22 mouse cellular contexts compared by ENCODE assay signal in the genomic region with DNA sequence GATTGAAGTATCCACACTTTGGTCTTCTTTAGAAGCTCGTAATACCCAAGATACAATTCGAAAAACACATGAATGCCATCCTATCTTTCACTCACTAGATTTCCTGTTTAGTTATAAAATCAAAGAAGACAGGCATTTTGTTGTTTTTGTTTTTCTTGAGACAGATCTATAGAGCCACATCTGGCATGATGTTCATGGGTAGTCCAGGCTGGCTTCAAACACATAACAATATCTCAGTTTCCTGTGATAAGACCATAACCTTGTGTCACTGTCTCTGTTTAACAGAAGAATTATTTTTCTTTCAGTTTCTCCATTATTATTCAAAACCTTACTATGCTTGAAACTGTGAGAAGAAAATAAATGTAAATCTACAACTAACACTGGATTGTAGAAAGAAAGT.
"Had no signal": no experiment of that assay in that cellular context is flagged by ENCODE, and none has a peak within 500 bp of the region (broad histone marks: within the 10 kb centered on the region; RNA-seq: fewer than 3 reads in every experiment).

No protein-coding gene starts in this region.

- H3K27ac ChIP-seq: gastrocnemius, adult 2 months; heart, adult 2 months; hindbrain, embryonic 13.5 days; hindbrain, embryonic 15.5 days; hindbrain, postnatal 0 days; layer of hippocampus, adult 2 months; left cerebral cortex, adult 2 months; limb, embryonic 10.5 days; limb, embryonic 12.5 days; liver, embryonic 13.5 days had no signal

- H3K4me1 ChIP-seq: hindbrain, embryonic 13.5 days; hindbrain, embryonic 15.5 days; limb, embryonic 10.5 days; limb, embryonic 12.5 days; liver, embryonic 13.5 days had no signal

- H3K36me3 ChIP-seq: heart, embryonic 12.5 days; hindbrain, embryonic 13.5 days; hindbrain, embryonic 15.5 days; limb, embryonic 10.5 days; limb, embryonic 12.5 days; liver, embryonic 13.5 days had no signal

- H3K9ac ChIP-seq: heart, embryonic 12.5 days; hindbrain, embryonic 13.5 days; hindbrain, embryonic 15.5 days; limb, embryonic 12.5 days; liver, embryonic 13.5 days had no signal

- ATAC-seq: hindbrain, postnatal 0 days; intestine, embryonic 16.5 days had no signal

- DNase-seq: gastrocnemius, adult 2 months; gastrocnemius, postnatal 14 days; gastrocnemius, postnatal 36 days; heart, adult 2 months; heart, postnatal 10 days; kidney, adult 11 months; kidney, adult 8-10 months; kidney, postnatal 10 days; kidney, postnatal 25 days; kidney, postnatal 4 days; liver; liver, embryonic 13.5 days had no signal

- H3K4me3 ChIP-seq: gastrocnemius, adult 2 months; heart, adult 2 months; heart, embryonic 12.5 days; hindbrain, embryonic 13.5 days; hindbrain, embryonic 15.5 days; layer of hippocampus, adult 2 months; left cerebral cortex, adult 2 months; limb, embryonic 10.5 days; limb, embryonic 12.5 days; liver, embryonic 13.5 days had no signal

- H3K4me2 ChIP-seq: heart, embryonic 12.5 days; hindbrain, embryonic 13.5 days; hindbrain, embryonic 15.5 days; limb, embryonic 12.5 days; liver, embryonic 11.5 days; liver, embryonic 13.5 days had no signal

- H3K27me3 ChIP-seq: heart, embryonic 12.5 days; hindbrain, embryonic 13.5 days; hindbrain, embryonic 15.5 days; limb, embryonic 12.5 days; liver, embryonic 13.5 days had no signal

- H3K9me3 ChIP-seq: heart, embryonic 12.5 days; hindbrain, embryonic 13.5 days; hindbrain, embryonic 15.5 days; limb, embryonic 10.5 days; limb, embryonic 12.5 days; liver, embryonic 13.5 days had no signal
